Mouse (Mus musculus): ENCODE measurements around the gene Osmr. TPM values are rescaled to one million over a fixed set of nuclear protein-coding genes. Genes with fewer than 3 reads are reported as not detected.

Osmr gene
- polyA plus RNA-seq, 1 experiment from 2014 or later = 0.25 TPM

DNA sequence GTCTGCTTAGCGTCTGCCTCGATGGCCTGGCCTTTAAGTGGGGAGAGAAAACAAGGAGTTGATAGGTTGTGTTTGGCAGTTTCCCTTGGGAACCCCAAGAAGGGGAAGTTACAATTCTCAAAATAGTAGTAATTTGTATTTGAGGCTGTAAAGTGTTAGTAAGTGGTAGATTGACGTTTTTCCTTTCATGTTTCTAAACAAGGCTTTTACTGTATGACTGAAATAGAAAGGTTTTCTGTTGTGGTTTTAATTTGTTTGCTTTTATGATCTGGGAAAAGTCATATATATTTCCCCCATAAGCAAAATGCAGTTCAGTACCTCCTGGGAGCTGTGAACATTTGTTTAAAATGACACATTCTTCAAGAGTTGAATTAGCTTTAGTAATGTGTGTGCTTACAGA lies 102.5 kb downstream of the Osmr start:
- H3K27me3 ChIP-seq = no peaks in the 10 kb centered on the region
- H3K36me3 ChIP-seq (replicated peaks) = peaks cover 82% of the 10 kb centered on the region
- WGBS (ENCODE audit: insufficient replicate concordance) = 62% methylated on average over 3 of the region's 3 CpGs
- H3K4me2 ChIP-seq = no peak overlapping the region
- no peaks in the 10 kb centered on the region for H3K9me3 ChIP-seq (replicated peaks)
- no peak overlapping the region for H3K27ac ChIP-seq (replicated peaks)
- H3K4me1 ChIP-seq (replicated peaks) = no peaks in the 10 kb centered on the region
- no peak overlapping the region for H3K4me3 ChIP-seq (replicated peaks)
- ATAC-seq (ENCODE audit: insufficient read depth) = no peak
- no peak overlapping the region for H3K9ac ChIP-seq

Other genes starting within 250 kb of the Osmr start
- 17.6 and 19.3 TPM in 2 replicates for gene Rictor, start 166.6 kb downstream of the Osmr start, polyA plus RNA-seq (2015; fragmentation: Nextera tagmentation; extraction: Ambion mirVana)
- 30.7 and 32.0 TPM in 2 replicates for gene Lifr, start 215.6 kb upstream of the Osmr start, polyA plus RNA-seq (2015; fragmentation: Nextera tagmentation; extraction: Ambion mirVana)

All from liver, embryonic 15.5 days (tissue).